Mouse (Mus musculus) small intestine, adult 2 months (tissue): ENCODE results near the gene Cited4.

Source experiments
- CTCF ChIP-seq: fragments of 200-500 bp; IDR thresholded peaks from 2 replicates; pipeline ENCODE4 v1.5.1; 2012; ENCODE audit warnings: low read depth, mild to moderate bottlenecking, control low read depth, inconsistent platforms, low read length, moderate library complexity, mixed read lengths; ENCODE audit not compliant: insufficient replicate concordance, insufficient read length; ENCODE audit errors: extremely low read depth
- POLR2A ChIP-seq: fragments of 200-500 bp; IDR thresholded peaks from 2 replicates; pipeline ENCODE4 v1.6.1; 2012; ENCODE audit warnings: low read depth, mild to moderate bottlenecking, control low read depth, inconsistent platforms, low read length, moderate library complexity

DNA sequence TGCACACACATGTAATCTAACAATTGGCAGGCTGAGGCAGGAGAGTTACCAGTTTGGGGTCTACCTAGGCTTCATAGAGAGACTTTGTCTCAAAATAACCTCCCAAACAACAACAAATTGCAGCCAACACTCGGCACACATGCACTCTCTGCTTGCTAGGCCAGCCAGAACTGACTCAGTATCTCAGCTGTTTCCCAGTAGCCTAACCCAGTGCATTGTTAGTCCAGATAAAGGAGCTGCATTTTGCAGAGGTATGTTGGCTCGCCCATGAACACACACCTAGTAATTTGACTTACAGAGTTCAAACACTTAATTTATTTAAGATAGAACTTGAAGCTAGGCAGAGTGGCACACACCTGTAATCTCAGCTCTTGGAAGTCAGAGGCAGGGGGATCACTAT, 9.3 kb downstream of the Cited4 start:
- TF ChIP-seq CTCF, result no peak
- no peak for TF ChIP-seq POLR2A
